23 mouse cellular contexts compared by ENCODE assay signal in the genomic region with DNA sequence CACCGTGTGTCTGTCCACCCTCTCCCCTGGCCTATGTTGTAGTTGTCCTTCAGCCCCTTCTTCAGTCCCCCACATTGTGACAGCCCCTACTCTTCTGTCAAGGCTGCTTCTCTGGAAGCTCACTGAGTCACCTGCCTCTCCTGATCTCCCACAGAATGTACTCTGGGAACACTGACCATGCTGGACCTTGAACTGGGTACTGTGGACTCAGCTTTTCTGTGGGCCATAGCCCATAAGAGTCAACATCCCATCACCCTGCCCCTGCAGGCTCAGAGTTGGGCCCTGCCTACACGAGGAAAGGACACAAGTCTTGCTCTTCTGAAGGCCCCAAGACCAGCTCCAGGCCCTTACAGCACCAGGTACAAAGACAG. TPM values are rescaled to one million over a fixed set of nuclear protein-coding genes. Genes with fewer than 3 reads are reported as not detected.
"Had no signal": no experiment of that assay in that cellular context is flagged by ENCODE, and none has a peak within 500 bp of the region (broad histone marks: within the 10 kb centered on the region; RNA-seq: fewer than 3 reads in every experiment).

No protein-coding gene starts in this region.

- DNase-seq: forebrain, postnatal 0 days; gastrocnemius, postnatal 14 days; gastrocnemius, postnatal 36 days; heart, adult 11 months; heart, adult 2 months; heart, postnatal 14 days; heart, postnatal 36 days; kidney, adult 11 months; kidney, adult 8-10 months; kidney, postnatal 10 days; kidney, postnatal 25 days; layer of hippocampus, adult 9-11 months; layer of hippocampus, postnatal 36 days; left cerebral cortex, postnatal 4 days had no signal

- H3K9me3 ChIP-seq: heart, embryonic 13.5 days; heart, embryonic 15.5 days; hindbrain, embryonic 13.5 days; hindbrain, embryonic 15.5 days; limb, embryonic 13.5 days had no signal

- H3K4me3 ChIP-seq: heart, adult 2 months; heart, embryonic 13.5 days; heart, embryonic 15.5 days; hindbrain, embryonic 13.5 days; hindbrain, embryonic 15.5 days; limb, embryonic 13.5 days had no signal

- H3K4me1 ChIP-seq: hindbrain, embryonic 13.5 days; limb, embryonic 13.5 days had no signal

- H3K9ac ChIP-seq: forebrain, postnatal 0 days; heart, embryonic 13.5 days; heart, embryonic 15.5 days; hindbrain, embryonic 13.5 days; hindbrain, embryonic 15.5 days; limb, embryonic 13.5 days had no signal

- H3K27ac ChIP-seq: heart, adult 2 months; heart, embryonic 13.5 days; heart, embryonic 15.5 days; hindbrain, embryonic 13.5 days; hindbrain, embryonic 15.5 days; hindbrain, postnatal 0 days; limb, embryonic 13.5 days had no signal

- H3K4me2 ChIP-seq: heart, embryonic 11.5 days; heart, embryonic 13.5 days; heart, embryonic 15.5 days; hindbrain, embryonic 13.5 days; hindbrain, embryonic 15.5 days; limb, embryonic 13.5 days had no signal

- H3K27me3 ChIP-seq: heart, embryonic 13.5 days; heart, embryonic 15.5 days; hindbrain, embryonic 13.5 days; hindbrain, embryonic 15.5 days; limb, embryonic 13.5 days had no signal

- ATAC-seq: forebrain, postnatal 0 days; hindbrain, postnatal 0 days; intestine, embryonic 16.5 days had no signal

RNA-seq across cellular contexts. Expression of a gene that starts 45.7 kb away (rescaled TPM):
- total RNA-seq: forebrain, postnatal 0 days; hindbrain, postnatal 0 days; left cerebral cortex, postnatal 10 days had no signal
